ENCODE assay signal across 8 mouse cellular contexts in genomic region chr4:133005233-133005632, GRCm38 (mm10). TPM values are rescaled to one million over a fixed set of nuclear protein-coding genes. Genes with fewer than 3 reads are reported as not detected.
DNase-seq lines count a peak whose midpoint lies in the region; ATAC-seq and TF ChIP-seq lines count a peak whose summit lies in the region.

No protein-coding gene starts in this region.

- no peak overlapping the region for H3K4me3 ChIP-seq in ES-E14 (ENCODE audit: insufficient read depth in 1 of 2, low read depth in 1 of 2, low read length in 2 of 2, poor library complexity in 1 of 2, severe bottlenecking in 1 of 2)
- no peak overlapping the region for H3K4me3 ChIP-seq in forebrain, embryonic 16.5 days (replicated peaks; ENCODE audit: low read length)
- H3K4me3 ChIP-seq in kidney, embryonic 15.5 days (replicated peaks) = no peak overlapping the region

- H3K9me3 ChIP-seq in ES-E14 (ENCODE audit: control insufficient read depth, insufficient read depth, low read depth, low read length) = no peaks in the 10 kb centered on the region
- no peaks in the 10 kb centered on the region for H3K9me3 ChIP-seq in forebrain, embryonic 16.5 days (ENCODE audit: control insufficient read depth, low read length)
- H3K9me3 ChIP-seq in kidney, embryonic 15.5 days (replicated peaks) = no peaks in the 10 kb centered on the region

- peak; percentile 75 for DNase-seq in cerebellum, adult 11 months
- DNase-seq in ES-E14 (ENCODE audit: low read depth, low spot score) = peak; percentile 88
- peak; percentile 77 to 84 for DNase-seq in cerebellum, adult 18-20 months
- DNase-seq in lung, postnatal 10 days = peak; percentile 90
- DNase-seq in spleen, adult 12 weeks (ENCODE audit: low spot score) = peak; percentile 45

- peaks cover 0 to 27% of the 10 kb centered on the region in 2 experiments; a peak in 2 of 4 replicates for H3K4me1 ChIP-seq in ES-E14 (ENCODE audit: control insufficient read depth in 2 of 2, insufficient read depth in 2 of 2, low read length in 2 of 2, poor library complexity in 1 of 2)
- H3K4me1 ChIP-seq in forebrain, embryonic 16.5 days (replicated peaks; ENCODE audit: control insufficient read depth, insufficient read depth, low read length) = peaks cover 13% of the 10 kb centered on the region
- peaks cover 35% of the 10 kb centered on the region for H3K4me1 ChIP-seq in kidney, embryonic 15.5 days

- H3K36me3 ChIP-seq in ES-E14 (ENCODE audit: control insufficient read depth, insufficient read depth, low read length, poor library complexity, severe bottlenecking) = no peaks in the 10 kb centered on the region
- H3K36me3 ChIP-seq in forebrain, embryonic 16.5 days (ENCODE audit: control insufficient read depth, insufficient read depth) = no peaks in the 10 kb centered on the region
- no peaks in the 10 kb centered on the region for H3K36me3 ChIP-seq in kidney, embryonic 15.5 days

- in situ Hi-C loops in ES-E14 (cut with MboI; ENCODE audit: low sequenced_read_pairs in 2 of 2, unreplicated experiment in 2 of 2) = loop anchor here (10.0 to 25.0 kb wide), 3 partner anchors 50 to 300 kb away; partner anchors contain the start of gene Tmem222 (in 1 of the 2)

- peaks cover 8% of the 10 kb centered on the region for H3K27me3 ChIP-seq in forebrain, embryonic 16.5 days (replicated peaks; ENCODE audit: control insufficient read depth, insufficient read depth, low read length)
- peaks cover 10% of the 10 kb centered on the region for H3K27me3 ChIP-seq in kidney, embryonic 15.5 days

- no peak overlapping the region for H3K9ac ChIP-seq in ES-E14 (ENCODE audit: insufficient read depth, low read depth, low read length, poor library complexity, severe bottlenecking)
- H3K9ac ChIP-seq in forebrain, embryonic 16.5 days (replicated peaks; ENCODE audit: low read depth, low read length) = no peak overlapping the region
- no peak overlapping the region for H3K9ac ChIP-seq in kidney, embryonic 15.5 days

- no peak for ATAC-seq in cerebellum, adult (ENCODE audit: insufficient number of reproducible peaks, low FRiP score, low TSS enrichment)
- ATAC-seq in forebrain, embryonic 16.5 days = peak; percentile 27; the same call in 1 of the 2 replicates
- ATAC-seq in kidney, embryonic 15.5 days (replicated peaks; ENCODE audit: low FRiP score) = 0 out of 2 replicates have a peak, but pooled peaks have one; percentile 40

- H3K27ac ChIP-seq in ES-E14 (ENCODE audit: insufficient read depth, low read depth, low read length, poor library complexity, severe bottlenecking) = no peak overlapping the region
- no peak overlapping the region for H3K27ac ChIP-seq in forebrain, embryonic 16.5 days (ENCODE audit: low read length)
- no peak overlapping the region for H3K27ac ChIP-seq in kidney, embryonic 15.5 days

- H3K4me2 ChIP-seq in forebrain, embryonic 16.5 days (ENCODE audit: low read length) = no peak overlapping the region
- no peak overlapping the region for H3K4me2 ChIP-seq in kidney, embryonic 15.5 days

- 5% methylated on average over 3 of the region's 3 CpGs for WGBS in forebrain, embryonic 16.5 days
- WGBS in kidney, embryonic 15.5 days = 12% methylated on average over 3 of the region's 3 CpGs

TF ChIP-seq in ES-E14, 5 proteins besides CTCF, POLR2A, EP300 and RAD21:
- no peak for TF ChIP-seq CHD2 (IDR thresholded peaks at IDR 0.05; ENCODE audit: low read depth, low read length)
- TF ChIP-seq ZC3H11A (IDR thresholded peaks at IDR 0.05; ENCODE audit: borderline replicate concordance, low read depth, low read length) = peak; percentile 100
- no peak for TF ChIP-seq HCFC1 (IDR thresholded peaks at IDR 0.05; ENCODE audit: borderline replicate concordance, insufficient read depth, low read length)
- 0 out of 2 replicates have a peak, but pooled peaks have one; percentile 46 for TF ChIP-seq ZNF384 (IDR thresholded peaks at IDR 0.05; ENCODE audit: low read depth, low read length)
- TF ChIP-seq MAFK (IDR thresholded peaks at IDR 0.05; ENCODE audit: insufficient read depth, low read depth, low read length) = no peak

RNA-seq across cellular contexts. Expression of gene Ahdc1, which starts 5.8 kb away (rescaled TPM):
- total RNA-seq in ES-E14 (2012; rRNA removed) = 61.8 and 88.9 TPM in 2 replicates
- 13.0 and 13.7 TPM in 2 replicates for polyA plus RNA-seq in forebrain, embryonic 16.5 days (2015; fragmentation: Nextera tagmentation; extraction: Ambion mirVana)
- polyA plus RNA-seq in kidney, embryonic 15.5 days (2015; fragmentation: Nextera tagmentation; extraction: Ambion mirVana) = 7.4 and 10.1 TPM in 2 replicates

RNA-seq across cellular contexts. Expression of gene Fgr, which starts 31.3 kb away (rescaled TPM):
- 1.3 and 1.8 TPM in 2 replicates for total RNA-seq in ES-E14 (2012; rRNA removed)
- polyA plus RNA-seq in forebrain, embryonic 16.5 days (2015; fragmentation: Nextera tagmentation; extraction: Ambion mirVana) = not detected in 2 replicates
- polyA plus RNA-seq in kidney, embryonic 15.5 days (2015; fragmentation: Nextera tagmentation; extraction: Ambion mirVana) = 0.63 and 0.81 TPM in 2 replicates
